Mouse (Mus musculus): ENCODE data around the gene Gramd1b. TPM values are rescaled to one million over a fixed set of nuclear protein-coding genes. Genes with fewer than 3 reads are reported as not detected.

Gramd1b gene
- total RNA-seq, 2 experiments from 2014 or later: 476 to 492 TPM

DNA sequence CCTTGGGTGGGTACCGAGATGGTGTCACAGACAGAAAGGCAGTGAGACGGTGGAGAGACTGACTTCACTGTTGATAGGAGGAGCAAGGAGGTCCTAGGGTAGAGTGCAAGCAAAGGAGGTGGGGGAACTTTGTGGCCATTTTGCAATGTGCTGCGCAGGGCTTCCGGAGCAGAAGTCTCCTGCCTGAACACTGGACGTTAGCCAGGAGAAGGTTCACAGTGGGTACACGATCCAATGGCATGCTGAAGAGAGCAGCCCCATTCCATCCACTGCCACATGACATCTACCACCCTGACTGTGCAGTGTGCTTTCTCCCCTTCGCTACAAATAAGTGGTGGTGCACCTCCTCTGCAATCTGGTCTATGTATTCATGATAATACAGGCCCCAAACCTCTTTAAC, 258.4 kb downstream of the Gramd1b start:
- no peak for DNase-seq (ENCODE audit: low spot score in 2 of 2)

DNA sequence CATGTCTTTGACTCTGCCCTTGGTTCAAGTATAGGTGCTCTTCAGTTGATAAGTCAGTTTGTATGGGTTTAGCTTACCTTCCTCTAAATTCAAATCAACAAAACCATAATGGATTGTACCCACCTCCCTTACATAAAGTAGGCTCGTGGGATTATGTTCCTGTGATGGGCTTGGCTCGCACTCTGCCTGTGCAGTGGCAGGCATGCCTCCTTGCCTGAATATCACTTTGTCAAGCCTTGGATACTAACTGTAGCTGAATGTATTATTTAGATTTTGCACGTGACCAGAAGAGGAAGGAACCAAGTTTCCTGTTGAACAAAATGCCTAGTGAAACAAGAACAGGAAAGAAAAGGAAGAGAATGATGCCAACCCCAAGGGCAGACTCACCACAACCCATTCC, 260.1 kb downstream of the Gramd1b start:
- no peak for DNase-seq (ENCODE audit: low spot score in 2 of 2)

DNA sequence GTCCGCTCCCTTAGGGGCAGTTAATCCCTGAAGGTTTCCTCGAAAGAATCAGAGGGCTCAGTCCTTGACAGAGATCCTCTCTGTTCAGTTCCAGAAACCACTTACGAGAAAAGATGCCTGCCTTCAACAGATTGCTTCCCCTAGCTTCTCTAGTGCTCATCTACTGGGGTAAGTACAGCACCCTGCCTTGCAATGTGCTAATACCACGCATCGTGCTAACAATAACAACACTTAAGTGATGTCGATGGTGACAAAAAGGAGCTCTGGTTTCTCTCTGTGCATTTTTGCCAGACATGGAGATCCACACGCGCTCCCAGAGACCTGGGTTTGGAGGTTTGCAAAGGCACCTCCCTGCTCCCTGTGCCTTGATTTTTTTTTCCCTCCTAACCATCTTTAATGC, 261.3 kb downstream of the Gramd1b start:
- DNase-seq (ENCODE audit: low spot score in 2 of 2): no peak

DNA sequence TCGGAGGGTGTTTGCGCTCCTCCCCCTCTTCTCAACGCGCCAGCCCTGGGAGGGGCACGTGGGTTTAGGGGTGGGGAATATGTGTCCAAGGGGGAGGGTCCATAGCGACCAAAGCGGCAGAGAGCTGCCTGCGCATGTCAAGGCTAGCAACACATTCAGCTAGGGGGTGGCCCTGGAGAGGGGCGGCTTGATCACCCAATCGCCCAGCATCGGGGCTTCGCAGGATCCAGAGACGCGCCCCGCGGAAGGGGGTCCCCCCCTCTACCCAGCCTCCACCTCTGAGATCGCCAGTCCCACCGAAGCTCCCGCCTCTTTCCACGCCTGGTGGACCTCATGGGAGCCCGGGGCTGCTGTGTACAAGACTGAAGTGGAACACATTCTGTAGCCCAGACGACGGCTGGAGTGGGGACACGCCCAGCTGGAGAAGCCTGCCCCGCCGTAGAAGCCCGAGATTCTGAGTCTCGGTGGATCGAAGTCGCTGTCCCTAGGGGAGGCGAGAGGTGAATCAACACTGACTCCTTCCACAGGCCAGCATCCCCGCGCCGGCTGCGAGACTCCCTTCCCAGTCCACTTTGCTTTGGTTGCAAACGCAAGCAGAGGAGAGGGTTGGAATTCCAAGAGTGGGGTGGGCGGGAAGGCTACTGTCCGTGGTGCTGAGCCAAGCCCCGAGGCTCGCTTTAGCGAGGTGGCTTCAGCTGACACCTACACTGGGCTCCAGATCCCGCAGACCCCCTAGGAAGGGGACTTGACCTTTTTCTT, 261.9 kb downstream of the Gramd1b start, which contains the start of gene Scn3b:
Gene Scn3b (plus strand): TSS at position 115 of the 759 bp plus-strand sequence.
- DNase-seq (ENCODE audit: low spot score in 2 of 2): peak in 1 of 2 experiments; percentile 20

DNA sequence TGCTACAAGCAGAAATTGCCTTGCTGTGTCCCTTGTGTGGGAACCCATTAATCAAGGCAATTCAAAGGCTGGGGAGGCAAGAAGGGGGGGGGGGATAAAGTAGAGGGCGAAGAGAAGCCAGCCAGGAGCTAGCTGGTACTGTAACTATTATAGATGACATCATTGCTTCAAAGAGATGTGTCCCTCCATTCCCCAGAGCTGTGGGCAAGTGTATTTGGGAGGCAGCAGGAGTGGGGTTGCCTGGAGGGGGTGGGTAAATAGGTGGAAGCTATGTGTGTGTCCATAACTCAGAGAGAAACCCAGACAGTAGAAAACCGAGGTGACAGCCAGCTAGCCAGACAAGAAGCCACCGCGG, 262.5 kb downstream of the Gramd1b start:
- no peak for DNase-seq (ENCODE audit: low spot score in 2 of 2)

DNA sequence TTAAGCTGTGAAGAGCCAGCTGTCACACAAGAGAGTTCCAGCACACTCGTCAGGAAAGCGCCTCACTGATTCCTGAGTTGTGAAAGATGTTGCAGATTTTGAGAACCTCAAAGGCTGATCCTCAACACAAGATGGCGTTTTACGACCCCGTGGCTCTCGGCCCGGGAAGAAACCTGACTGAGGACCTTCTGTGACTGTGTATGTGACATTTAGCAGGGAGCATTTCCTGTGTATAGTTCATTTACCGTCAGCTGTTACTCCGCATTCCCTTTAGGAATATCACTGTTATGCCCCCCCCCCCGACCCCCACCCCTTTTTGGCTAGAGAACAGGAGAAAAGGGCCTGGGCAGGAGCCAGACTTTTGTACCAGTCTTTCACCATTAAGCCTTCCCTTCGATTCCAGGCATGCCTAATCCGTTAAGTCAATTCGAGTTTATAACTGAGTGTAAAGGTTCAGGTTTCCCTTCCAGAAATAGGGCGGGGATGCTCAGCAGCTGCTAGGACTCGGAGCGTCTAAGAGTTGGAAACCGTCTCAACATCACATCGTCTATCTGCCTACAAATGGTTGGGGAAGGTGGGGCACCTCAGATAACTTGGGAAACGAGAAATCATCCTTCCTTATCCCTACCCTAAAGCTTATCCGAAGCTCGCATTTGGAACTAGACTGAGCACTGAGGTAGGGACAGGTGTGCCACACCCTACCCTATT, 263.0 kb downstream of the Gramd1b start:
- no peak for DNase-seq (ENCODE audit: low spot score in 2 of 2)

DNA sequence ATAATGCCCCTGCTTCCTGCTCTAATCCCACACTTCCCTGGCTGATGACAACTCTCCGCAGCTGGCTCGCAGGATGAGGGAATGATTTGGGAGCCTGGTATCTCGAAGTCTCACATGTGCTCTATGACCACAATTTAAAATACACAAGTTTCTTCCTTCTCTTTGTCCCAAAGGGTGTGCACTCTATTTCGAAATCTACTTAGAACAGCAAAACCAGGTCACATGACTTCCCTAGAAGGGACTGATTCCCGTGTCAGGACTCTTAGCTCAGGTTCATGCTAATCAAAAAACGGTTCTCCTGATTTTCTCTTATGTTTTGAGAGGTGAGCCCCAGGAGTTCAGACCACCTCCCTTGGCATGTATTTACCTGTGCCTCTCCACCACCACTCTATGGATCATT, 267.3 kb downstream of the Gramd1b start:
- no peak for DNase-seq (ENCODE audit: low spot score in 2 of 2)

DNA sequence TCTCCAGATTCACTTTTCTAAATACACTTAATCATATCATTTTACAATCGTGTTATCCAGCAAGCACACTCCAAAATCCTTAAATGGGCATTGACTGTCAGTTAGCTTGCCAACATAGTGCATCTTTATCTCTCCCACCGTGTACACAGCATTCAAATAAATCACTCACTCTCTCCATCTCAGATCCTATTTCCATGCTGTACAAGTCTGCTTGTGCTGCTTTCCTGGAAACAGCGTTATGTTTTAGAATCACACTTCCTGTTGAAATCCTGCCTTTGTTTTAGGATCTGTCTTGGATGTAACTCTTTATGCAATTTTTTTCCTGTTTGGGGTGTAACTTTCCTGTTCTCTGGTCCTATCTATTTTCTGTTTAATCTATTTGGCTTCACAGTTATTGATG, 278.7 kb downstream of the Gramd1b start:
- no peak for DNase-seq (ENCODE audit: low spot score in 2 of 2)

DNA sequence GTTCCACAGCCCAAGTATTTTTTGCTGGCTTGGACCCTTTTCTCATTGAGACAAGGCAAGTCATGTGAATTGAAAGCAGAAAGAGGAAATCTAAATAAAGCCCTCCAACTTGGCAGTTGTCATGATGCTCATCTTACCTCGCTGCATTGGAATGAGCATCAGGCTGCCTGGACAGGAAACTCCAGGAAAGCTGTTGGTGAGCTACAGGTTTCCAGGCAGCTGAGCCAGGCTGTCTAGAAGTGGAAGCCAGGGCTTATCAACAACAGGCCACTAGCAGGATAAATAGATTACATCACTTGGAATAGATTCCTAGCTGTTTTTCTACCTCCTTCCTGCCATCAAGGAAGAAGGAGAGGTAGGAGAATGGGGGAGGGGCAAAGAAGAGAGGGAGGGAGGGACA, 282.1 kb downstream of the Gramd1b start:
- DNase-seq (ENCODE audit: low spot score in 2 of 2): no peak

DNA sequence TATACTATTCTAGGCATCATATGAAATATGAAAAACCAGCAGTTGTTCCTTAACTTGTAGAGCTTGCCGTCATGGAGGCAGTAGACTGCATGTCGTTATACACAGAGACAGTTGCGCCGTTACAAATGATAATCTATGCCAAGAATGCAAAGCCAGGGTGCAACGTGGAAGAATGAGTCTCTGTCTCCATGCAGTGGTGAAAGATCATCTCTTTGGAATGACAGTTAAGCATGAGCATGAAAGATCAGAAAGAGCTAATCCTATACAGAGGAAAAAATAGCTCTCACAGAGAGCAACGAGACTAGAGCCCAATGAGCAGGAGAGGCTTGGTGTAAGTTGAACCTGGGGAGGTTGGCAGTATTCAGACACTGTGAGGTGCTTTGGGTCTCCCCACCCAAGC, 284.5 kb downstream of the Gramd1b start:
- DNase-seq (ENCODE audit: low spot score in 2 of 2): no peak

DNA sequence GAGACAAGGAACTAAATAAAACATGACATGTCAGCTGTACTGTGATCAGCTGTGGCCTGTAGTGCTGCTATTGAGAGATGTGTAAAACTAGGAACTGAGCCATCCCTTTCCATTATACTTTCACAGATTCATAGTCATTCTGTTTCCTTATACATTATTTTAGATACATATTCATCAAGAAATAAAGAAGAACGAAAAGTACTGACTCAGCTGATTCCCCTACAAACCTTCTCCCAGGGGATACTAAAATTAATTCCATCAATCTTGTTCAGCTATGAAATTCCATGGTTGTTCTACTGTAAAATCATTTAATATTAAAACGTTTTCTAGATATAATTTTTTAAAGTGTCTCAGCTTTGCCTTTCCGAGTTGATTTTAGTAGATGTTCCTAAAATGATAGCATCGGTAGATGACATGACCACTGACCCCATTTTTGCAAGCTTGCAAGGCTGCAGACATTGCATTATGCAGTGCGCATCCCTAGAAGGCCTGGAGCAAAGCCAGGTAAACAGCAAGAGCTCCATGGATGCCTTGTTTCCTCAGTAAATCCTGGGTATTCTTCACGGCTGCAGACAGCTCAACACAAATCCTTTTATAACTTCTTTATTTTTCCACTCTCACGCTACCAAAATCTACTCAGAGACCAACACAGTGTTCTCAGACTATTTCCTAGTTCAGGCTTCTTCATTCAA, 285.1 kb downstream of the Gramd1b start:
- no peak for DNase-seq (ENCODE audit: low spot score in 2 of 2)

DNA sequence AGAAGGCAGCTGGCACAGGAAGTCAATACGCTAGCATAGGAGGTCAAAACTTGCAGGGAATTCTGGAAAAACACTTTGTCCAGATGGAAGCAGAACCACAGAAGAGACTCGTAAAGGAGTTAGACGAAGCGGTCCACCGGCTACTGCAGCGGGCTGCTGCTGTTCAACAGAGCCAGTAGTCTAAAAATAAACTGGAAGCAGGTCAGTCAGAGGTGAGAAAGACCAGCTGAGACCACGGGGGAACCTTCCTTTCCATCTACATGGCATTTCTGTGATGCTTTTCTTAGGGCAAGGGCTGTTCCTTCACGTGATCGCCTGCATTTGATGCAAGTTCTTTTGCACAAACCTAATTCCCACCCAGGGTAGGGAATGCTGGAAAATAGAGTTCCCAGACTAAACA, 285.7 kb downstream of the Gramd1b start:
- DNase-seq (ENCODE audit: low spot score in 2 of 2): no peak

Other genes starting within 250 kb of the Gramd1b start
- gene Gm21915, start 139.2 kb upstream of the Gramd1b start, total RNA-seq (2021): not detected
- 10 to 100 TPM; 13.0 to 16.6 TPM for gene Clmp, start 154.6 kb upstream of the Gramd1b start, total RNA-seq (2021)